Mouse (Mus musculus) heart, postnatal 0 days (tissue): ENCODE results near the gene Atg101. TPM values are rescaled to one million over a fixed set of nuclear protein-coding genes. Genes with fewer than 3 reads are reported as not detected.
A peak's percentile ranks its signal among the peaks of the same experiment; 100 is the strongest.

Experiments used
- ATAC-seq: fragments of 200-750 bp; cut with Nextera tagmentation; 2 replicates; pipeline ENCODE4 v1.8.0; 2017; ENCODE audit warnings: low read depth, moderate number of reproducible peaks, moderate library complexity; ENCODE audit not compliant: insufficient read depth
- DNase-seq: peaks from one replicate; pipeline ENCODE4 v3.0.0-alpha.2; 2016; ENCODE audit warnings: low spot score
- H3K27ac ChIP-seq: fragments of 300-500 bp; sonication (generic); 2 replicates; pipeline ENCODE4 v1.5.1; 2014; ENCODE audit warnings: low read depth, mild to moderate bottlenecking
- H3K27me3 ChIP-seq: fragments of 300-500 bp; sonication (generic); 2 replicates; pipeline ENCODE4 v1.6.1; 2014; ENCODE audit warnings: low read length, mixed read lengths; ENCODE audit not compliant: control insufficient read depth, insufficient read depth
- H3K36me3 ChIP-seq: fragments of 300-500 bp; sonication (generic); replicated peaks from 2 replicates; pipeline ENCODE4 v1.6.1; 2014; ENCODE audit warnings: low read length, mixed read lengths; ENCODE audit not compliant: control insufficient read depth, insufficient read depth
- H3K4me1 ChIP-seq: fragments of 300-500 bp; sonication (generic); 2 replicates; pipeline ENCODE4 v1.6.1; 2014; ENCODE audit warnings: antibody characterized with exemption; ENCODE audit not compliant: control insufficient read depth, insufficient read depth
- H3K4me2 ChIP-seq: fragments of 300-500 bp; sonication (generic); 2 replicates; pipeline ENCODE4 v1.6.1; 2014; ENCODE audit warnings: low read depth, mild to moderate bottlenecking, low read length, moderate library complexity
- H3K4me3 ChIP-seq: fragments of 300-500 bp; sonication (generic); 2 replicates; pipeline ENCODE4 v1.5.1; 2014; ENCODE audit warnings: low read depth, low read length
- H3K9ac ChIP-seq: fragments of 300-500 bp; sonication (generic); replicated peaks from 2 replicates; pipeline ENCODE4 v1.6.1; 2014; ENCODE audit warnings: low read depth, low read length, mixed read lengths
- H3K9me3 ChIP-seq: fragments of 300-500 bp; sonication (generic); replicated peaks from 2 replicates; pipeline ENCODE4 v1.6.1; 2016; ENCODE audit warnings: low read length; ENCODE audit not compliant: control insufficient read depth
- CTCF ChIP-seq: IDR thresholded peaks from 2 replicates; pipeline ENCODE4 v1.5.1; 2016; ENCODE audit warnings: antibody characterized with exemption, control low read depth, low read depth
- EP300 ChIP-seq: IDR thresholded peaks from 2 replicates; pipeline ENCODE4 v1.6.1; 2016; ENCODE audit warnings: antibody characterized with exemption, low read depth
- WGBS: fragments of 180-500 bp; shearing (Covaris S2); extraction: QIAGEN DNeasy Blood & Tissue Kit; methylation state at CpG from one replicate; pipeline ENCODE4 v1.1.7; 2014; 5-methylcytosine and 5-hydroxymethylcytosine counted together
- polyA plus RNA-seq: library from polyadenylated mRNA; unstranded; fragments of >200 nt; fragmentation: Nextera tagmentation; extraction: Ambion mirVana; gene quantifications from 2 replicates; pipeline ENCODE4 v1.2.1, GENCODE M21; 2015
- total RNA-seq: library from RNA; depleted of rRNA; stranded (reverse); fragments of >200 nt; gene quantifications from 2 replicates; pipeline ENCODE4 v1.2.3, GENCODE M21; 2014; ENCODE audit warnings: low replicate concordance

Atg101 gene
- total and polyA plus RNA-seq, 2 experiments from 2014 or later = 48.6 to 61.6 TPM

DNA sequence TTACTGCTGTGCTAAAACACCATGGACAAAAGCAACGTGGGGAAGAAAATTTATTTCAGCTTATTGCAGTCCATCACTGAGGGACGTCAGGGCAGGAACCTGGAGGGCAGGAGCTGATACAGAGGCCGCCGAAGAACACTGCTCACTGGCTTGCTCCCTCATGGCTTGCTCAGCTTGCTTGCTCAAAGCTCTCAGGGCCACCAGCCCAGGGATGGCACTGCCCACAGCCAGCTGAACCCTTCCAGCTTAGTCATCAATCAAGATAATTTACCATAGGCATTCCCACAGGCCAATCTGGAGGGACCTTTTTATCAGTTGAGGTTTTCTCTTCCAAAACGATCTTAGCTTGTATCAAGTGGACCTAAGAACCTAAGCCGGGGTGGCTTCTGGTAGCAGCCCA lies 27.9 kb downstream of the Atg101 start:
- Histone ChIP-seq H3K9me3 (no peaks in the 10 kb centered on the region), H3K27me3 (no peaks in the 10 kb centered on the region), H3K27ac (no peak overlapping the region), H3K4me2 (no peak overlapping the region), H3K4me3 (no peak overlapping the region), H3K4me1 (0 out of 2 replicates have a peak, but pooled peaks cover 4% of the 10 kb centered on the region), H3K36me3 (no peaks in the 10 kb centered on the region), H3K9ac (no peak overlapping the region)
- 69% methylated on average over 6 of the region's 6 CpGs for WGBS
- DNase-seq (no peak), ATAC-seq (no peak)
- TF ChIP-seq EP300 (no peak), CTCF (no peak)

DNA sequence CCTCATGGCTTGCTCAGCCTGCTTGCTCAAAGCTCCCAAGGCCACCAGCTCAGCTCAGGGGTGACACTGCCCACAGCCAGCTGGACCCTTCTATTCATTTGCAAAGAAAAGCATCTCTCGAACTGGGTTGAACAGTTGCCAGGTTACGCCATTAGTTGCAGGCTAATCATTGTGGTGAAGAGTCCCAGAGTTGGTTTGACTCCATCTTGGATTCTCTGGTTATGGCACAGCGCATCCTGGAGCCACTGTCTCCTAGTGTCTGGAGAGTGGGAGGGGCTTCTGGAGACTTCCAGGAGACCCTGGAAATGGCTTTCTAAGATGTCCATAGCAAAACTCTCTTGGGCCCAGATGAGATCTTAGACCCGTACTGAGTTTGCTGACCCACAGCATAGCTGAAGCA lies 31.3 kb downstream of the Atg101 start:
- no peaks in the 10 kb centered on the region for H3K36me3 ChIP-seq
- no peak for ATAC-seq
- 81% methylated on average over 4 of the region's 4 CpGs for WGBS
- H3K9ac ChIP-seq = no peak overlapping the region
- no peaks in the 10 kb centered on the region for H3K9me3 ChIP-seq
- H3K27me3 ChIP-seq = no peaks in the 10 kb centered on the region
- H3K4me1 ChIP-seq = peaks cover 12% of the 10 kb centered on the region; the same call in 1 of the 2 replicates
- H3K27ac ChIP-seq = no peak overlapping the region
- no peak overlapping the region for H3K4me2 ChIP-seq
- DNase-seq = no peak
- H3K4me3 ChIP-seq = no peak overlapping the region
- TF ChIP-seq CTCF (no peak), EP300 (no peak)

DNA sequence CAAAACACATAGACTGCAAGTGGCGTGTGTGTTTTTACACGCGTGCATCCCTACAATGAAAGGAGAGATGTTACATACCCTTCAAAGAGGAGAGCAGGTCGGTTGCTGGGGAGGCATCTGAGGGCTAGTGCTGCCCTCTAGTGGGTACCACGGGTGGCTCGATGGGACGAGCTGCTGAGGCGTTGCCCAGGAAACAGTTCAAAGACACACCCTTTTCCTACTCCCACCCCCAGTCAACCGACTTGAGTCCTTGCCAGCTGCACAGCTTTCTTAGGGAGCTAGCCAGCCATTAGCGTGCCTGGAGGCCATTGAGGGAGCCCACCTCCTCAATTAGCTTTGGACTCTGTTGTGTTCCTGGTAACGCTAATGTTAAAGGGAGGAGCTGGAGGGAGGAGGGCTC lies 31.8 kb downstream of the Atg101 start:
- peaks cover 14% of the 10 kb centered on the region; the same call in 1 of the 2 replicates for H3K4me1 ChIP-seq
- DNase-seq (peak; percentile 88), ATAC-seq (peak; percentile 79)
- H3K9me3 ChIP-seq = no peaks in the 10 kb centered on the region
- peak overlapping the region; percentile 57 for H3K4me2 ChIP-seq
- TF ChIP-seq CTCF (peak; percentile 96), EP300 (peak; percentile 36; the same call in 1 of the 2 replicates)
- H3K36me3 ChIP-seq = no peaks in the 10 kb centered on the region
- H3K27ac ChIP-seq = no peak overlapping the region
- no peak overlapping the region for H3K9ac ChIP-seq
- peak overlapping the region; percentile 33 for H3K4me3 ChIP-seq
- H3K27me3 ChIP-seq = no peaks in the 10 kb centered on the region
- 2% methylated on average over 11 of the region's 11 CpGs for WGBS

DNA sequence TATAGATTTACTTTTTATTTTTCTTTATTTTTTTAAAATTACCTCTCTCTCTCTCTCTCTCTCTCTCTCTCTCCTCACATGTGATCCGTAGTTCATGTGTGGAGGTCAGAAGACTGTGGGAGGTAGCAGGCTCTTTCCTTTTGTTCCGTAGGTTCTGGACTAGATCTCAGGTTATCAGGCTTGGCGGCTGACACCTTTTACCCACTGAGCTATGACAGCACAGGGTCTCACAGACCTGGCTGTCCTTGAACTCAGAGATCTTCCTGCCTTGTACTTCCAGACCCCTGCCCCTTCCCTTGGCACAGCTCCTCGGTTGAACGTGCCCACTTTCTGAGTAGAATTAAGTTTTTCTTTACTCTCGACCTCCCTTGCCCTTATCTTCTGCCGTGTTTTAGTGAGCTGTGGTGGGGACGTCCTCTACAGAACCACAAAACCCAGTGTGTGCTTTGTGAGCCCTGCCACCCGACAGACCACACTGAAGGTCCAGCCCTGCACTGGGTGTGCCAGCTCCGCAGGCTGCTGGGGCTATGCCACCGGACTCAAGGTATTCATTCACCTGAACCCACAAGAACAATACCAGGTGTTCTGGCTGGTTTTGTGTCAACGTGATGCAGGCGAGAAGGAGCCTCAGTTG lies 32.3 kb downstream of the Atg101 start:
- DNase-seq (no peak), ATAC-seq (no peak)
- TF ChIP-seq EP300 = no peak
- TF ChIP-seq CTCF = no peak
- Histone ChIP-seq H3K27me3 (no peaks in the 10 kb centered on the region), H3K4me1 (peaks cover 17% of the 10 kb centered on the region; the same call in 1 of the 2 replicates), H3K36me3 (no peaks in the 10 kb centered on the region), H3K9ac (no peak overlapping the region), H3K4me2 (peak overlapping the region; percentile 57), H3K4me3 (peak overlapping the region; percentile 33), H3K9me3 (no peaks in the 10 kb centered on the region), H3K27ac (no peak overlapping the region)
- 49% methylated on average over 13 of the region's 13 CpGs for WGBS

DNA sequence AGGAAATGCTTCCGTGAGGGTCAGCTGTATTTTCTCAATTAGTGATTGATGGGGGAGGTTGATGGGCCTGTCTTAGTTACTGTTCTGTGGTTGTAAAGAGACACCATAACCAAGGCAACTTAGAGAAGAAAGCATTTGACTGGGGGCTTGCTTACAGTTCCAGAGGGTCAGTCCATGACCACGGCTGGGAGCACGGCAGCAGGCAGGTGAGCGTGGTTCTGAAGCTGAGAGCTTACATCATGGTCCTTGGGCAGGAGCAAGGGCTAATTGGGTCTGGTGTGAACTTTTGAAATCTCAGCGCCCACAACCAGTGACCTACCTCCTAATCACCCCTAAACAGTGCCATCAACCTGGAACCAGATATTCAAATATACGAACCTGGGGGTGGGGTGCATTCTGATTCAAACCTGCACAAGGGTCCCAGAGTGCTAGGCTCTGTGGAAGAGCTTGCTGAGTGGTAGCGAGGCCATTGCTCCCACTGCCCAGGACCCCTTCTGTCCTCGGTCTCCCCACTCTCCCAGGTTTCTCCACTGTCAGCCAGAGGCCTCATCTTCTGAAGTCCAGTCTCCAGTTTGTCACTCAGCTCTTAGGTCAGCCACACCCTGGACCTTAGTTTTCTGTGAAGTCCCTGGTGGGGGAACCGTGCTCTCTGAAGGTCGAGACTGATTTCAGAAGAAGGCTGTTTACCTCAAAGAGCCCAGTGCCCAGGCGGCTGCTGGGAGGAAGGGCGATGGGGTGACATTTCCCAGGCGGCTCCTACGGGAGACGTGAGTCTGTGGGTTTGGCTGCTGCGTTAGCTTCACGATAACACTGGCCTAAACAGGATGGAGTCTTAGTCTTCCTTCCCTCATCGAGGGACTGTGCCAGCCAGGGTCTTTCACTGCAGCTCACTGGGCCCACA lies 33.1 kb downstream of the Atg101 start:
- peak overlapping the region; percentile 20; the same call in 1 of the 2 replicates for H3K27ac ChIP-seq
- WGBS = 53% methylated on average over 18 of the region's 18 CpGs
- H3K36me3 ChIP-seq = no peaks in the 10 kb centered on the region
- no peak overlapping the region for H3K9ac ChIP-seq
- no peaks in the 10 kb centered on the region for H3K27me3 ChIP-seq
- H3K9me3 ChIP-seq = no peaks in the 10 kb centered on the region
- DNase-seq (no peak), ATAC-seq (no peak)
- no peak overlapping the region for H3K4me2 ChIP-seq
- TF ChIP-seq EP300 (no peak), CTCF (no peak)
- no peak overlapping the region for H3K4me3 ChIP-seq
- peaks cover 17% of the 10 kb centered on the region; the same call in 1 of the 2 replicates for H3K4me1 ChIP-seq
